Mouse (Mus musculus): ENCODE data around the gene Gm4553. TPM values are rescaled to one million over a fixed set of nuclear protein-coding genes. Genes with fewer than 3 reads are reported as not detected.
"Not testable (repeated sequence)": the region's sequence is repeated elsewhere in the genome, so short reads cannot be mapped to it uniquely, and the experiment has no call there.

Gm4553 gene
- 0.14 TPM in 1 of 2 replicates, not detected in the other for polyA plus RNA-seq (2015; fragmentation: Nextera tagmentation; extraction: Ambion mirVana)

GRCm38 (mm10) chr7:142165639-142166038, at the start of gene Gm4553:
Gene Gm4553 (minus strand): TSS chr7:142165739.
- H3K9ac ChIP-seq; H3K4me1 ChIP-seq (replicated peaks); H3K27ac ChIP-seq (replicated peaks); H3K9me3 ChIP-seq; H3K36me3 ChIP-seq; H3K4me3 ChIP-seq; H3K4me2 ChIP-seq; ATAC-seq (ENCODE audit: low FRiP score, low read depth); H3K27me3 ChIP-seq: not testable (repeated sequence)

- not testable (repeated sequence) for ATAC-seq (ENCODE audit: low FRiP score, low read depth); H3K36me3 ChIP-seq; H3K9ac ChIP-seq; H3K9me3 ChIP-seq; H3K4me3 ChIP-seq; H3K4me1 ChIP-seq (replicated peaks); H3K27ac ChIP-seq (replicated peaks); H3K4me2 ChIP-seq; H3K27me3 ChIP-seq
- 71% methylated on average over 1 of the region's 1 CpGs for WGBS
Measured at GRCm38 (mm10) chr7:142212136-142212535, 46.6 kb upstream of the Gm4553 start.

GRCm38 (mm10) chr7:142211559-142211958, 46.0 kb upstream of the Gm4553 start, which contains the start of gene Gm7579:
Gene Gm7579 (plus strand): TSS chr7:142211859.
- WGBS: 81% methylated on average over 1 of the region's 1 CpGs
- Histone ChIP-seq H3K9me3 (no peaks in the 10 kb centered on the region), H3K27me3 (no peaks in the 10 kb centered on the region), H3K36me3 (no peaks in the 10 kb centered on the region), H3K4me2 (no peak within 1 kb of the TSS), H3K4me3 (no peak within 1 kb of the TSS), H3K27ac (replicated peaks) (no peak within 1 kb of the TSS), H3K9ac (no peak within 1 kb of the TSS), H3K4me1 (replicated peaks) (no peaks in the 10 kb centered on the region)
- ATAC-seq (ENCODE audit: low FRiP score, low read depth): no peak

GRCm38 (mm10) chr7:142206891-142207290, 41.4 kb upstream of the Gm4553 start:
- H3K4me3 ChIP-seq; H3K27ac ChIP-seq (replicated peaks); H3K4me1 ChIP-seq (replicated peaks); ATAC-seq (ENCODE audit: low FRiP score, low read depth); H3K9ac ChIP-seq; H3K9me3 ChIP-seq; H3K27me3 ChIP-seq; H3K4me2 ChIP-seq; H3K36me3 ChIP-seq: not testable (repeated sequence)
- WGBS: 74% methylated on average over 5 of the region's 5 CpGs

GRCm38 (mm10) chr7:142205488-142205887, 39.9 kb upstream of the Gm4553 start:
- Histone ChIP-seq H3K4me2 (no peak overlapping the region), H3K27ac (replicated peaks) (no peak overlapping the region), H3K4me3 (no peak overlapping the region), H3K27me3 (no peaks in the 10 kb centered on the region), H3K9ac (no peak overlapping the region), H3K36me3 (no peaks in the 10 kb centered on the region), H3K9me3 (no peaks in the 10 kb centered on the region), H3K4me1 (replicated peaks) (no peaks in the 10 kb centered on the region)
- ATAC-seq (ENCODE audit: low FRiP score, low read depth): no peak

- Histone ChIP-seq H3K9me3 (no peaks in the 10 kb centered on the region), H3K36me3 (no peaks in the 10 kb centered on the region), H3K4me3 (no peak within 1 kb of the TSS), H3K9ac (no peak within 1 kb of the TSS), H3K4me1 (replicated peaks) (no peaks in the 10 kb centered on the region), H3K4me2 (no peak within 1 kb of the TSS), H3K27me3 (no peaks in the 10 kb centered on the region), H3K27ac (replicated peaks) (no peak within 1 kb of the TSS)
- WGBS: 89% methylated on average over 1 of the region's 1 CpGs
- no peak for ATAC-seq (ENCODE audit: low FRiP score, low read depth)
Measured at GRCm38 (mm10) chr7:142201064-142201463, 35.5 kb upstream of the Gm4553 start, which contains the start of gene Krtap5-3. Gene Krtap5-3 (plus strand): TSS chr7:142201364.

GRCm38 (mm10) chr7:142198748-142199147, 33.2 kb upstream of the Gm4553 start:
- H3K4me2 ChIP-seq: no peak overlapping the region
- no peak overlapping the region for H3K27ac ChIP-seq (replicated peaks)
- H3K27me3 ChIP-seq: no peaks in the 10 kb centered on the region
- no peaks in the 10 kb centered on the region for H3K36me3 ChIP-seq
- no peak for ATAC-seq (ENCODE audit: low FRiP score, low read depth)
- H3K4me3 ChIP-seq: no peak overlapping the region
- H3K9me3 ChIP-seq: no peaks in the 10 kb centered on the region
- no peaks in the 10 kb centered on the region for H3K4me1 ChIP-seq (replicated peaks)
- 85% methylated on average over 2 of the region's 2 CpGs for WGBS
- H3K9ac ChIP-seq: no peak overlapping the region

- H3K9me3 ChIP-seq: no peaks in the 10 kb centered on the region
- H3K9ac ChIP-seq: no peak within 1 kb of the TSS
- H3K27me3 ChIP-seq: no peaks in the 10 kb centered on the region
- H3K27ac ChIP-seq (replicated peaks): no peak within 1 kb of the TSS
- no peak for ATAC-seq (ENCODE audit: low FRiP score, low read depth)
- H3K4me3 ChIP-seq: no peak within 1 kb of the TSS
- H3K4me2 ChIP-seq: no peak within 1 kb of the TSS
- no peaks in the 10 kb centered on the region for H3K36me3 ChIP-seq
- no peaks in the 10 kb centered on the region for H3K4me1 ChIP-seq (replicated peaks)
- 39% methylated on average over 2 of the region's 2 CpGs for WGBS
Measured at GRCm38 (mm10) chr7:142190289-142190688, 24.8 kb upstream of the Gm4553 start, which contains the start of gene Gm10153. Gene Gm10153 (minus strand): TSS chr7:142190389.

GRCm38 (mm10) chr7:142188156-142188555, 22.6 kb upstream of the Gm4553 start:
- H3K27me3 ChIP-seq: no peaks in the 10 kb centered on the region
- H3K4me1 ChIP-seq (replicated peaks): no peaks in the 10 kb centered on the region
- H3K4me3 ChIP-seq: no peak overlapping the region
- 75% methylated on average over 2 of the region's 2 CpGs for WGBS
- no peaks in the 10 kb centered on the region for H3K9me3 ChIP-seq
- no peaks in the 10 kb centered on the region for H3K36me3 ChIP-seq
- no peak overlapping the region for H3K27ac ChIP-seq (replicated peaks)
- no peak overlapping the region for H3K9ac ChIP-seq
- no peak for ATAC-seq (ENCODE audit: low FRiP score, low read depth)
- H3K4me2 ChIP-seq: no peak overlapping the region

- no peak for ATAC-seq (ENCODE audit: low FRiP score, low read depth)
Measured at GRCm38 (mm10) chr7:142181021-142181420, 15.5 kb upstream of the Gm4553 start.

GRCm38 (mm10) chr7:142178685-142179084, 13.1 kb upstream of the Gm4553 start:
- H3K9ac ChIP-seq: no peak overlapping the region
- no peak overlapping the region for H3K27ac ChIP-seq (replicated peaks)
- H3K9me3 ChIP-seq: no peaks in the 10 kb centered on the region
- H3K4me1 ChIP-seq (replicated peaks): no peaks in the 10 kb centered on the region
- H3K4me2 ChIP-seq: no peak overlapping the region
- no peak overlapping the region for H3K4me3 ChIP-seq
- no peaks in the 10 kb centered on the region for H3K36me3 ChIP-seq
- WGBS: 84% methylated on average over 1 of the region's 1 CpGs
- no peaks in the 10 kb centered on the region for H3K27me3 ChIP-seq
- ATAC-seq (ENCODE audit: low FRiP score, low read depth): no peak

More at GRCm38 (mm10) chr7:142181021-142181420, 15.5 kb upstream of the Gm4553 start:
- H3K36me3 ChIP-seq: no peaks in the 10 kb centered on the region
- H3K9ac ChIP-seq: no peak overlapping the region
- no peak overlapping the region for H3K4me2 ChIP-seq
- no peaks in the 10 kb centered on the region for H3K9me3 ChIP-seq
- H3K27ac ChIP-seq (replicated peaks): no peak overlapping the region
- WGBS: 27% methylated on average over 1 of the region's 1 CpGs
- no peaks in the 10 kb centered on the region for H3K27me3 ChIP-seq
- no peak overlapping the region for H3K4me3 ChIP-seq
- no peaks in the 10 kb centered on the region for H3K4me1 ChIP-seq (replicated peaks)

GRCm38 (mm10) chr7:142175905-142176304, 10.4 kb upstream of the Gm4553 start, which contains the start of gene Krtap5-2:
Gene Krtap5-2 (minus strand): TSS chr7:142176005.
- not testable (repeated sequence) for ATAC-seq (ENCODE audit: low FRiP score, low read depth); H3K9me3 ChIP-seq; H3K36me3 ChIP-seq; H3K4me3 ChIP-seq; H3K27me3 ChIP-seq; H3K4me1 ChIP-seq (replicated peaks); H3K9ac ChIP-seq; H3K4me2 ChIP-seq; H3K27ac ChIP-seq (replicated peaks)

GRCm38 (mm10) chr7:142169836-142170235, 4.3 kb upstream of the Gm4553 start:
- no peak overlapping the region for H3K27ac ChIP-seq (replicated peaks)
- H3K36me3 ChIP-seq: no peaks in the 10 kb centered on the region
- 52% methylated on average over 3 of the region's 3 CpGs for WGBS
- H3K9me3 ChIP-seq: no peaks in the 10 kb centered on the region
- H3K4me3 ChIP-seq: no peak overlapping the region
- ATAC-seq (ENCODE audit: low FRiP score, low read depth): no peak
- H3K4me2 ChIP-seq: no peak overlapping the region
- H3K9ac ChIP-seq: no peak overlapping the region
- no peaks in the 10 kb centered on the region for H3K27me3 ChIP-seq
- H3K4me1 ChIP-seq (replicated peaks): no peaks in the 10 kb centered on the region
